Mouse (Mus musculus) B cell, adult 2 months (primary cell): ENCODE data around the gene Actl9.

Experiments
- DNase-seq, 2 experiments: peaks; one replicate each; pipeline ENCODE4 v3.0.0; 2022

Gene Actl9

DNA sequence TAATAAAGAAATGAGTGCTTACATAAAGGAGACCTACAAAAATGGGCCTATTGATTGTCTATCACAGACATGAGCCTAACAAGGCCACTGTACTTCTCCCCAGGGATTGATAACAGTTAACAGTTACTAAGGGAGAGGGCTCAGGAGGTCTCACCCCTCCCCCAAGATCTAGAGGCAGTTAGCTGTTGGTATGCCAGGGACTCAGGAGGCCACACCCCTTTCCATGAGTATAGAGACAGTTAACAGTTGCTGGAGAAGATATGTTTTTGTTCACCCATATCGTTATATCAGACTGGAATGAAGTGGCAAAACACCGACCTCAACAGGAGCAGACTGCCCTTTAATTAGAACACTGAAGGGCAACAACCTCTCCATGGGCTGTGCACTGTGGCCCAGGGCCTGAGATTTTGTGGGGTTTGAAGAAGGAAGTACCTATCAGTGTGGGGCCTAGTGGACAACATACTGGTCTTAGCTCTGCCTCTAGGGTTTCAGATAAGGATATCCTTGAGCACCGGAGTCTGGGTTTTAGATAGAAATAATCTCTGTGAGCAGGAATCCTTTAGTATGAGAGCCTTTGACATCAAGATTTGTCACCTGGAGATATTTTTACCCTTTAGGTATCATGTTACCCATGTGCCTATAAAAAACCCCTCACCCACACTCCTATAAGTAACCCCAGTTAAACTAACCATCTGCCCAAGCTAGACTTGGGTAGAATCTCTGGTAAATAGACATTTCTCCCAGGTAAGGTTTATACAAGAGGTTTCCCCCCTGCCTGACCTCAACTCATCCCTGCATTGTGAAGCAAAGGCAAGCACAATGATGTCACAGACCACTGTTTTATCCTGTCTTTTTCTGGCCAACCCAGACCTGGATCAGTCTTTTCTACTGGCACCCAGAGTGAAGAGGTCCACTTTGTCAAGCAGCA is at the start of gene Actl9:
Actl9 (plus strand) TSS at position 878 of the 928 bp plus-strand sequence.
- DNase-seq, result no peak

DNA sequence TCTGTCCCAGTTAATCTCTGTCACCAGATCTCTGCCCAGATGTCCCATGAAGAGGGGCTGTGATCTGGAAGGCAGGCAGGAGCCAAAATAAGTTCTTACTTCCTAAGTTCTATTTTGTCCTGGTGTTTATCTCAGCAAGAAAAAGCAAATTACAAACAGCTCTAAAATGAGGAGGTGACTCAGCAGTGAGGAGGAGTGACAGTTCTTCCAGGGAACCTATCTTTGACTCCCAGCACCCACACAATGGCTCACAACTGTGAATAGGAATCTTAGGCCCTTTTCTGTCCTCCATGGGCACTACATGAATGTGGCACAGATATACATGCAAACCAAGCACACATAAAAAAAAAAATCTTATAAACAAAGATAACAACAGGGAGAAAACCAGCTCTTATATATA is 47.0 kb upstream of the Actl9 start:
- DNase-seq, result no peak

DNA sequence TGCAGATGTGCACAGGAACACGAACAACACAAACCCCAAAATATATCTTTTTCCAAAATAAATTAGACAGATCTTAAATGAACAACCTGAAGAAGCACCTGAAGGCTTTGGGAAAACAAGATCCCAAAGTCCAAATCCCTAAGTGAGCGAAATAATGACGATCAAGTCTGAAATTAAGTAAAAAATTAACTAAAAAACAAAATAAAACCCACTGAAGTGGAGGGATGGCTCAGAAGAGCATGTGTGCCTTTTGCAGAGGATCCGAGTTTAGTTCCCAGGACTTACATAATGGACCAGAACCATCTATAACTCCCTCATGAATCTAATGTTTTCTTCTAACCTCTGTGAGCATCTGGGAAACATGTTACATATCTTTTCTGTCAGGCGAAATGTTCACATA is 40.4 kb upstream of the Actl9 start:
- no peak for DNase-seq

DNA sequence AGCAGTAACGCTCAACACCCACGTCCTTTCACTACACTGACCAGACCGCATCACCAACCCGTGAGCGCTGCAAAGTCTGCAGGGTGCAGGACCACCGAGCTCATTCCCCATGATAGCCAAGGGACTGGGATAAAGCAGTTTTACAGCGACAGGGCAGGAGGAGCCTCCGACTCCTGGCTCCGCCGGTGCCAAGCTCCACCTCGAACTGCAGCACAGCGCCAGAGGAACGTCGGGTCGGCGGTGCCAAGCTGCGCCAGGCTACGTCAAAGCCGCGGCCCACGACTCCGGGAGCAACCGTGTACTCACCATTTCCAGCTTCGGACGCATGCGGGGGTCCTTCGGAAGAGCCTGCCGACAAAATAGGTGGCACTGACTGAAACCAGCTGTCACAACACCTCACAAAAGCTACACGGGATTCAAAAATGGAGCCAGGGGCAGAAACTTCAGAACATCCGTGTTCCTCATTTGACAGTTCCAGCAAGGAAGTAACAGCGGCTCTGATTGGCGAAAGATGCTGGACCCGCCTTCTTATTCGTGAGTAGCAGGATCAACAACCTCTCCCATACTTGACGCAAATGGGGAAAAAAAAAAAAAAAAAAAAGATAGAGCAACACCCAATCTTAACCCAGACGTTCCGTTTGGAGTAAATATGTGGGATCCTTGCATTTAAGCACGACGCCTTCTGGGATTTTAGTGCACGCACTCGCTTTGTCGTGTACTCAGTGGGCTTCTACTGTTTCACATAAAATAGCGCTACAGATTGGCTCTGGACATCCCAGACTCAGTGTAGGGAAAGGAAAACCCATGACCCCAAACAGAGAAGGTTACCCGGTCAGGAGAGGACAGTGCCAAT is 38.3 kb upstream of the Actl9 start, which contains the start of gene Zfp101:
Zfp101 (minus strand) TSS at position 460 of the 853 bp plus-strand sequence.
- peak; percentile 85 to 90 for DNase-seq

DNA sequence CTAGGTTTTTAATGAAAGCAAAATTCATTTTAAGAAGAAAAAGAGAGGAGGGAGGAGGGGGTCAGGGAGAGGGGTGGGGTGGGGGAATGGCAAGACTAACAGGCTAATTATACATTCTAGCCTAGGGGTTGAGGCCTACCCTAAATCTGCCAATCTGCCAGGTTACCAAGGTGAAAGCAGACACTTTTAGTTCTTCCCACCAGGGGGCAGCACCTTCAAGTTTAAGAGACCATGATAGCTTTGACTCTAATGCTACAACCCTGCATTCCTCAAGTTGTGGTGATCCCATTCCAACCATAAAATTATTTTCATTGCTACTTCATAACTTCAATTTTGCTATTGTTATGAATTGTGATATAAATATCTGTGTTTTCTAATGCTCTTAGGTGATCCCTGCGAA is 6.5 kb downstream of the Actl9 start:
- peak; percentile 87 to 88 for DNase-seq

DNA sequence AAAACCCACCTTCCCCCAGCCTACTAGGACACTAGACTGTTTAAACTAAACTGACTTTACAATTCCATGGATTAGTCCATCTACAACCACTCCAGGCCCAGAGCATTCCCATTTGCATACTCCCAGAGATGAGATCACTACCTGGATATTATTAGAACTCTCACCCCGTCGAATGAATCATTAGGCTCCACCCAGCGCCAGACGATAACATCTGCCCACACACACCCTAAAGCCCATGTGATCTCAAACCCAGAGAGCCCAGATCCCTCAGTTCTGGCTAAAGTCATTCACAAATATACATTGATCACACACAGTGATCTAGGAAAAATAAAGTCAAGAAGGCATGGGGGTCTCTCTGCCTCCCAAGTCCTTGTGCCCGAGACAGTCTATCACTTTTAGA is 7.2 kb downstream of the Actl9 start:
- no peak for DNase-seq

DNA sequence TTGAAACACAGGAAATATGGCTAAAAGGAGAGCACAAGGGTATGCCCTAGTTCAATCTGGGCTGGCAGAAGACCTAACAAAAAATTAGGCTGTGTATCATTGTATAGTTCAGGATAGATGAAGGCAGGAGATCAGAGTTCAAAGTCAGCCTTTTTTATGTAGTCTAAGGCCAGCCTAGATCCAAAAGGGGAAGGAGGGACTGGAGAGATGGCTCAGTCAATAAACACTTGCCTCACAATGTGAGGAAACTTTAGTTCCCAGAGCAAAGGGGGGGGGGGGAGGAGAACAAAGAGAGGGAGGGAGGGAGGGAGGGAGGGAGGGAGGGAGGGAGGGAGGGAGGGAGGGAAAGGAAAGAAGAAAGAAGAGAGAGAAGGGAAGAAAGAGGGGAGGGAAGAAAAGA is 8.5 kb downstream of the Actl9 start:
- DNase-seq, result no peak

DNA sequence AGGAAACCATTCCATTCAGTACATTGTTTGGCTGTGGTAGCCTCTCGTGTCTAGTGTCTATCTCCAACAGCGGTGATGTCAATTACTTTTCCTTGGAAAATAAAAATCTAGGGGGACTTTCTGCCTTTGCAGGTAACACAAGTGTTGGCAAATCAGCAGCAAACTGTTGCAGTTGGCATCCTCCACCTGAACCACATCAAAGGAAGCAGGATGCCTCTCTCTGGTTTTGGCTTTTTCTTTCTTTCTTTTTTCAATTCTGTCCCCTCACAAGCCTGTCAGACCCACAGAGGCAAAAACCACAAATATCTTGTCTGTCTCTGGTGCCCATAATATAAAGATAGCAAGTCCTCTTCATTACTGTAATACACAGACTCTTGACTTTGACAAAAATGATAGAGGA is 23.9 kb downstream of the Actl9 start:
- DNase-seq, result no peak

DNA sequence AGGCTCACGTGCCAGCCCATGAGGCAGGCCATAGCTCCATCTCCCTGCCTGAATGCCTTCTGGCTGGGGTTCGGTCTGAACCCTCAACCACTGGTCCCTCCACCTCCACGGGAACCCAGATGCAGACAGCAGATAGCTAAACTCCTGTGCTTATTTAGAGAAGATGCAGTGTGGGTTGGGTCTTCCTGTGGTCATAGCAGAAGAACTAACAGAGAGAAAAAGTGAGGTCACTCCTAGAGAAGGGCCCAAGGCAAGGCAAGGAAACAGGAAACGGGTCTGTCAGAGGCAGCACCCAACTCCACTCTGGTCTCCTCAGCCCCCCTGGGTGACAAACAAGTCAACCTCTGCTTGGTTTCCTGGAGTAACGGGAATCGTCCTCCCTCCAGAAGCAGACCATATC is 38.5 kb downstream of the Actl9 start:
- DNase-seq, result no peak
